Mouse (Mus musculus): ENCODE results near the gene Slc13a5.

Gene Slc13a5

GRCm38 (mm10) chr11:72256441-72256840, 10.6 kb downstream of the Slc13a5 start:
- no peak for DNase-seq

- DNase-seq, result no peak
Observed at GRCm38 (mm10) chr11:72255629-72256028, 11.4 kb downstream of the Slc13a5 start.

DNA sequence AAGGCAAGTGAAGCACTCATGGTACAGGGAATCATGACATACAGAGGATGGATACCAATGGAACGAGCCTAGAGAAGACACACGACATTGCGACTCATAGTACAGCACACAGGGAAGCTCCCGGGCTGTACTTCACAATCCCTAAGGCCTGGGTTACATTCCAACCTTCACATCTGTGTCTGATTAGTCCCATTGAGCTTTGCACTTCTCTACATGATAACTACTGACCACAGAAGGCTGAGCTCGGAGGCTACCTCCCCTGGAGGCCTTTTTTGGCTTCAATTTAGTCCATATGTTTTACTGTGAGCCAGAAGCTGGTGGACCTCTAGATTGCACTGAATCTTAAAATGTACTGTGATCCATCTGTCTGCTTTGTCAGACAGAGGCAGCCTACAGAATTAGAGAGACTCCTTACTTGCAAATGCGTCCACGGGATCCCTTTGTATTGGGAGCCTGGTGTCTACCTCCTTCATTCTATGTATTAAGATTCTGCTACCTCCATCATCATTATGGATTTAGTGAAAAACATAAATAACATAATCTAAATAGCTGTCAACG, 21.7 kb downstream of the Slc13a5 start:
- no peak for DNase-seq

DNA sequence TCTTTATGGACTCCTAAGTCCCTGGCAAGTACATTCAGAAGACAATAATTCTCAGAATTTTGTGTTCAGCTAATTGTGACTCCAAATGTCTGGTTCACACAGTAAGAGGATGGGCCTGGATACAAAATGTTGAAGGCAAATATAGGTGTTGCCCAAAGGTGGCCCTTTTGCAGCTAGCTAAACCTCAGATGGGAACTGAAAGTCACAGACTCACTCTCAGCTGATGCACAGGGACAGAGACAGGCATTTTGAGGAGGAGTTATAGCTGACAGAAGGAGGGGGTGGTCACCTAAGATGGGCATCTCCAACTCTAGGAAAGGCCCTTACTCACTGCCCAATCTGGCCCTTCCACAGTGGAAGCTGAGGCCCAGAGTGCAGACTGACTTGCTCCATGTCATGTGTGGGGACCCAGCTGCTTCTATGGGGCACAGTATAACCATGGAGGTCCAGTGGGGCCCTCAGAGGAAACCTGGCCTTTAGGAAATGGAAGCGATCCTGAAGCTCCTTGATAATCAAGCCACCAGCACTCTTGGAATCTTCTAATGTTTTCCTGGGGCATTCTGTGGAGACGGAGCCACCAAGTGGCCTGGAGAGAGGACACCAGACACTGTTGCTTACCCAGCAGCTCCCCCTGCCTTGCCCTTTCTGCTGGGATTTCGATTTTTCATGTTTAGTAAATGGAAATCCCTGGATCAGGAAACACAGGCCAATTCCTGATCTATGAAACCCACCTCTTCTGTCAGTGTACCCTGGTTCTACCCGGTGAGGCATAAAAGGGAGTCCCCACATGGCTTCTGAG, 26.8 kb downstream of the Slc13a5 start:
- no peak for DNase-seq

DNA sequence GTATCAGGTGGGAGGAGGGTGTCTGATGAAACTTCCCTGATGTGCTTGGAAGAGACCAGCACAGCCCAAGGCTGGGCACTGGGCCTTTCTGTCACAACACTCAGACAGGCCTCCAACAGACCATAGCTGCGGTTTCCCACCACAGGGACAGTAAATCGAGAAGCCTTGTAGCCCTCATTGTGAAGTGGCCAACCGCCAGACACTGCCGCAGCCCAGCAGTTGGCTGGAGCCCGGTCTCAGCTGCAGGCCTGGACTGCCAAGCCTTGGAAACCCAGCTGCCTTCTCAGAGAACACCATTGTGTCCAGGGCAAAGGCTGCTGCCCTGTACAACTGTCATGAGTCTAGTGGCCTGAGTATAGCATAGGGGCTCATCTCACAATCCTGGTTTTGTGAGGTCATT, 33.0 kb downstream of the Slc13a5 start:
- no peak for DNase-seq

DNA sequence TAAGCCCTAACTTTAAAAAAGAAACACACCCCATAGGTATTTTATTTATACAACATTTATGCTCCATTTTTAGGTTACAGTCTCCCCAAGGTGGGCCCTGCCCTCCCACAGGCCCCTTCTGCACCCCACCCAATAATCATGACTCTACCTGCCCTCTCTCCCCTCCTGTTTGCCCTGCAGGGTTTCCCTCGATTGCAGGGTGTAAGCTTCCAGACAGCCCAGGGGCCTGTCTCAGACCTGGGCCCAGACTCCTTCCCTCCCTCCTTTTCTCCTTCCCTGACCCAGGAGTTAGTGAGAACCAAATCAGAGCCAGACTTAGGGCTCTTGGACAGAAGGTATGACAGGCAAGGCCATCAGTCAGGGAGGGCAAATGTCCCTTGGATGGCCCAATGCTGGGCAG, 34.0 kb downstream of the Slc13a5 start:
- no peak for DNase-seq

DNA sequence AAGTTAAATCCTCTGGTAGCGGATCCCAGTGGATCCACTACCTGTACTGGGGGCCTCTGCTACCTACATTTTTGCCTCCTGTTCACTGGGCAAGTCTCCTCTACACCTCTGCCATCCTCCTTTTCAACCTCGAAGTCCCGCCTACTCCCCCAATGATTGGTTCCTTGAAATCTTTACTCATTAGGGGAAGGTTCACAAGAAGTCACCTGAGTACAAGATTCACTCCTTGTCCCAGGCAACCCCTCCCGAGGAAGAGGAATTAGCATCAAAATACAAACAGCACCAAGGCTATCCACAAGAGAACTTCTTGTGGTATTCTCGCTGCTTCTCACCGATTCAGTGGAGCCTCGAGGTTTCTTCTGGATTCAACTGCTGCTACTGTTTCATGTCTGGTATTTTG, 35.0 kb downstream of the Slc13a5 start:
- no peak for DNase-seq

DNA sequence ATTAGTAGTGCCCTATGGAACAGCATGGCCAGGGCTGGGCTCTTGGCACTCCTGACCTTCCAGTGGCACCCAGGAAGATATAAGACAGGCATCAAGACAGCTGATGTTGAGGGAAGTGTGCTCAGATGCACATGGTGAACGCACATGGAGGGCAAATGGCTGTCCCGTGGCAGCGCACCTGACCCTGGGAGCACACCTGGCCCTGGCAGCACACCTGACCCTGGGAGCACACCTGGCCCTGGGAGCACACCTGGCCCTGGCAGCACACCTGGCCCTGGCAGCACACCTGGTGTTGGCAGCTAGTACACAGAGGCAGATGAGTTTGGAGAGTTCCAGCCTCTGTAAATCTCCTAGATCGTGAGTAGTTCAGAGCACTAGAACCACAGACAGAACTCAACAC, 38.5 kb downstream of the Slc13a5 start:
- no peak for DNase-seq

GRCm38 (mm10) chr11:72226901-72227300, 40.1 kb downstream of the Slc13a5 start:
- no peak for DNase-seq

GRCm38 (mm10) chr11:72226020-72226791, 40.8 kb downstream of the Slc13a5 start:
- DNase-seq, result peak in 1 of 2 experiments; percentile 14

DNA sequence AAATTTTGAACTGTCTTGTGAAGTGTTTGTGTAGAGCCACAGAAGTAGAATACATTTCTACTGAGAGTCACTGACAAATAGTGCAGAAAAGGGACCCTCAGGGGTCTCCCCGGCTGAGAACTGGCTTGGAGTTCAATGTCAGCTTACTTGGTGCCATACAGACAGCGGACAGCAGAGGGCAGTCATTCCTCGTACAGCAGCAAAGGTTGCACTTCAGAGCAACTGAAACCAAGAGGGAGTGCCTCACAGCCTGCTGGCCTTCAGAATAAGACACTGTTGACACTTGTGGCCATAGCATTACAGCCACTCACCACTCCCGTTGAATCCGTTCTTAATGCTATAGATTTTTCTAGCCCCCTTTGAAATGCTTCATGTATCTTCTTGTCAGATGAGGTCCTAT, 42.2 kb downstream of the Slc13a5 start:
- DNase-seq, result peak; percentile 88

- no peak for DNase-seq
Observed at GRCm38 (mm10) chr11:72223414-72223813, 43.6 kb downstream of the Slc13a5 start.

DNA sequence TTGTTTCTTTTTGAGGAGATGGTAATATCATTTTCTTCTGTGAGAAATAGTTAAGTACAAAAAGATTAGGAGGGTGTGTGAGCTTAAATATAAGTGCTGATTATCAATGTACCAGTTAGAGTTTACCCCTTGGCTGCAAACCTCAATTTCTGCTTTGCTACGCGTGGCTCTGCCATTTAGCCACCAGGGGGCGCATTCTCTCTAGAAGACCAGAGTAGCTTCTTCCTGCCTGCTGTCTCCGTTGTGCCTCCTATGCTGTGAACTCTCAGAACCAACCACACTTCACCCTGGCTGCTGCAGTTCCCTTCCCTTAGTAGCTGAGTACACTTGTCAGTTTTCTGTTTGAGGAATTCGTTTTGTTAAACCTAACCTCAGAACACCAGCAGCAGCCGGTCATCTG, 45.7 kb downstream of the Slc13a5 start:
- peak; percentile 81 to 83 for DNase-seq

GRCm38 (mm10) chr11:72217116-72217515, 49.9 kb downstream of the Slc13a5 start:
- DNase-seq, result no peak

- peak; percentile 79 to 86 for DNase-seq
Observed at GRCm38 (mm10) chr11:72215410-72215797, 51.6 kb downstream of the Slc13a5 start, which contains the start of gene Med31. Med31 (minus strand) TSS chr11:72215592.

GRCm38 (mm10) chr11:72214591-72215409, 52.2 kb downstream of the Slc13a5 start:
- DNase-seq, result peak; percentile 97 to 98

- DNase-seq, result no peak
Observed at GRCm38 (mm10) chr11:72207834-72208377, 59.1 kb downstream of the Slc13a5 start.

- peak; percentile 93 to 95 for DNase-seq
Observed at GRCm38 (mm10) chr11:72207204-72207833, 59.7 kb downstream of the Slc13a5 start, which contains the start of the genes 4933427D14Rik and Txndc17. 4933427D14Rik (minus strand) TSS chr11:72207459. Txndc17 (plus strand) TSS chr11:72207547.

- DNase-seq, result peak; percentile 43 to 68
Observed at GRCm38 (mm10) chr11:72206341-72207203, 60.5 kb downstream of the Slc13a5 start, which contains the start of gene Gm43951. Gm43951 (minus strand) TSS chr11:72206840.

GRCm38 (mm10) chr11:72205256-72205655, 61.8 kb downstream of the Slc13a5 start:
- DNase-seq, result no peak

DNA sequence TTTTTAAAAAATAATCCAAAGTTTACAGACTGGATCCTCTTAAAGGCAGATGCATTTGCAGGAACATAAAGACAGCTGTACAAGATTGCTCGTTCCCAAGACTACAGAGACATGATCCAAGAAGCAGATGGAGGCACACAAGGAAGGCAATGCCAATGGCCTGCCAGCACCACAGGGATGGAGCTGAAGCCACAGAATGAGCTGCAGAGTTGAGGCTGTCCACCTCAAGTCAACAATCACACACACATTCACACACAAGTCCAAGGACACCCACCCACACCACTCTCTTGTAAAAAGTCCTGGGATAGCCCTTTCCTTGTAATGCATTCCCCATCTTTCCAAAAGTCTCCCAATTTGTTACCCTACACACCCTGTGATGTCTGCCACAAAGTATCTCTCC, 63.6 kb downstream of the Slc13a5 start:
- no peak for DNase-seq
